Mouse (Mus musculus) forebrain, embryonic 10.5 days (tissue): ENCODE results near the gene Elane. TPM values are rescaled to one million over a fixed set of nuclear protein-coding genes. Genes with fewer than 3 reads are reported as not detected.
A peak's percentile ranks its signal among the peaks of the same experiment; 100 is the strongest.

Experiments used
- DNase-seq: peaks from one replicate; pipeline ENCODE4 v3.0.0-alpha.2; 2017; ENCODE audit warnings: low spot score; ENCODE audit errors: extremely low spot score
- H3K27ac ChIP-seq: fragments of 300-500 bp; sonication (generic); 2 replicates; pipeline ENCODE4 v1.5.1; 2016; ENCODE audit warnings: mild to moderate bottlenecking
- H3K27me3 ChIP-seq: fragments of 300-500 bp; sonication (generic); 2 replicates; pipeline ENCODE4 v1.6.1; 2016; ENCODE audit warnings: mild to moderate bottlenecking; ENCODE audit not compliant: poor library complexity, severe bottlenecking
- H3K36me3 ChIP-seq: fragments of 300-500 bp; sonication (generic); replicated peaks from 2 replicates; pipeline ENCODE4 v1.6.1; 2016; ENCODE audit warnings: mild to moderate bottlenecking, moderate library complexity
- H3K4me1 ChIP-seq: fragments of 300-500 bp; sonication (generic); 2 replicates; pipeline ENCODE4 v1.6.1; 2016
- H3K4me3 ChIP-seq: fragments of 300-500 bp; sonication (generic); 2 replicates; pipeline ENCODE4 v1.5.1; 2016; ENCODE audit warnings: mild to moderate bottlenecking, moderate library complexity
- H3K9me3 ChIP-seq: fragments of 300-500 bp; sonication (generic); 2 replicates; pipeline ENCODE4 v1.6.1; 2016; ENCODE audit warnings: mild to moderate bottlenecking, moderate library complexity
- WGBS: fragments of 180-500 bp; shearing (Covaris S2); methylation state at CpG from one replicate; pipeline ENCODE4 v1.1.7; 2016; 5-methylcytosine and 5-hydroxymethylcytosine counted together
- polyA plus RNA-seq: library from polyadenylated mRNA; unstranded; fragments of >200 nt; fragmentation: Nextera tagmentation; extraction: Ambion mirVana; gene quantifications from 2 replicates; pipeline ENCODE4 v1.2.1, GENCODE M21; 2016

Gene Elane
- polyA plus RNA-seq, 1 experiment from 2014 or later: not detected

GRCm38 (mm10) chr10:79914131-79914947 lies 28.3 kb downstream of the Elane start:
- 67% methylated on average over 11 of the region's 11 CpGs for WGBS
- peak overlapping the region; percentile 14; the same call in 1 of the 2 replicates for H3K4me3 ChIP-seq
- H3K36me3 ChIP-seq: peaks cover 30% of the 10 kb centered on the region
- no peak for DNase-seq
- H3K9me3 ChIP-seq: no peaks in the 10 kb centered on the region
- peaks cover 38% of the 10 kb centered on the region for H3K27me3 ChIP-seq
- H3K4me1 ChIP-seq: peaks cover 65% of the 10 kb centered on the region
- no peak overlapping the region for H3K27ac ChIP-seq

- H3K4me3 ChIP-seq: peak overlapping the region; percentile 83; the same call in 1 of the 2 replicates
- H3K4me1 ChIP-seq: peaks cover 68% of the 10 kb centered on the region
- no peaks in the 10 kb centered on the region for H3K9me3 ChIP-seq
- no peak overlapping the region for H3K27ac ChIP-seq
- peaks cover 30% of the 10 kb centered on the region for H3K36me3 ChIP-seq
- 73% methylated on average over 7 of the region's 7 CpGs for WGBS
- DNase-seq: no peak
- H3K27me3 ChIP-seq: peaks cover 45% of the 10 kb centered on the region
Observed at GRCm38 (mm10) chr10:79914948-79915596, 29.0 kb downstream of the Elane start.

GRCm38 (mm10) chr10:79916081-79916480 lies 30.0 kb downstream of the Elane start:
- H3K4me1 ChIP-seq: peaks cover 78% of the 10 kb centered on the region
- no peak for DNase-seq
- no peaks in the 10 kb centered on the region for H3K9me3 ChIP-seq
- peak overlapping the region; percentile 93 for H3K27ac ChIP-seq
- peaks cover 22% of the 10 kb centered on the region for H3K36me3 ChIP-seq
- 7% methylated on average over 8 of the region's 8 CpGs for WGBS
- H3K27me3 ChIP-seq: peaks cover 55% of the 10 kb centered on the region
- peak overlapping the region; percentile 83 for H3K4me3 ChIP-seq

- peak; percentile 83 for DNase-seq
- Histone ChIP-seq H3K27me3 (peaks cover 61% of the 10 kb centered on the region), H3K9me3 (no peaks in the 10 kb centered on the region), H3K27ac (peak within 1 kb of the TSS; percentile 93), H3K4me3 (peak within 1 kb of the TSS; percentile 83), H3K4me1 (peaks cover 87% of the 10 kb centered on the region), H3K36me3 (peaks cover 13% of the 10 kb centered on the region)
- WGBS: 3% methylated on average over 42 of the region's 42 CpGs
Observed at GRCm38 (mm10) chr10:79916808-79917531, 30.9 kb downstream of the Elane start, which contains the start of gene Kiss1r. TSS of gene Kiss1r (plus strand) at chr10:79916971.

GRCm38 (mm10) chr10:79917532-79918100 lies 31.6 kb downstream of the Elane start:
- Histone ChIP-seq H3K27me3 (peaks cover 68% of the 10 kb centered on the region), H3K4me1 (peaks cover 83% of the 10 kb centered on the region), H3K4me3 (peak overlapping the region; percentile 83), H3K27ac (no peak overlapping the region), H3K36me3 (peaks cover 7% of the 10 kb centered on the region), H3K9me3 (no peaks in the 10 kb centered on the region)
- 65% methylated on average over 5 of the region's 5 CpGs for WGBS
- no peak for DNase-seq

- Histone ChIP-seq H3K36me3 (no peaks in the 10 kb centered on the region; the same call in 1 of the 2 replicates), H3K9me3 (no peaks in the 10 kb centered on the region), H3K27ac (no peak overlapping the region), H3K4me1 (peaks cover 81% of the 10 kb centered on the region), H3K27me3 (peaks cover 76% of the 10 kb centered on the region), H3K4me3 (peak overlapping the region; percentile 18)
- 3% methylated on average over 35 of the region's 35 CpGs for WGBS
- no peak for DNase-seq
Observed at GRCm38 (mm10) chr10:79918231-79919078, 32.4 kb downstream of the Elane start.

GRCm38 (mm10) chr10:79919251-79919849 lies 33.3 kb downstream of the Elane start:
- no peaks in the 10 kb centered on the region for H3K9me3 ChIP-seq
- H3K27ac ChIP-seq: no peak overlapping the region
- H3K27me3 ChIP-seq: peaks cover 81% of the 10 kb centered on the region
- no peaks in the 10 kb centered on the region for H3K36me3 ChIP-seq
- no peak for DNase-seq
- H3K4me3 ChIP-seq: peak overlapping the region; percentile 18
- H3K4me1 ChIP-seq: peaks cover 72% of the 10 kb centered on the region
- WGBS: 2% methylated on average over 21 of the region's 21 CpGs

GRCm38 (mm10) chr10:79920056-79920890 lies 34.2 kb downstream of the Elane start:
- Histone ChIP-seq H3K27ac (no peak overlapping the region), H3K9me3 (no peaks in the 10 kb centered on the region), H3K4me3 (peak overlapping the region; percentile 41), H3K36me3 (no peaks in the 10 kb centered on the region), H3K27me3 (peaks cover 79% of the 10 kb centered on the region), H3K4me1 (peaks cover 63% of the 10 kb centered on the region)
- DNase-seq: no peak
- 17% methylated on average over 26 of the region's 26 CpGs for WGBS

- H3K4me1 ChIP-seq: peaks cover 63% of the 10 kb centered on the region
Observed at GRCm38 (mm10) chr10:79920958-79921535, 35.0 kb downstream of the Elane start, which contains the start of gene R3hdm4. TSS of gene R3hdm4 (minus strand) at chr10:79921208.

GRCm38 (mm10) chr10:79921572-79921971 lies 35.5 kb downstream of the Elane start:
- Histone ChIP-seq H3K4me1 (peaks cover 63% of the 10 kb centered on the region), H3K27me3 (peaks cover 85% of the 10 kb centered on the region), H3K9me3 (no peaks in the 10 kb centered on the region), H3K36me3 (no peaks in the 10 kb centered on the region), H3K4me3 (peak overlapping the region; percentile 41), H3K27ac (no peak overlapping the region)
- DNase-seq: no peak
- under 1% methylated on average over 34 of the region's 34 CpGs for WGBS

More at GRCm38 (mm10) chr10:79920958-79921535, 35.0 kb downstream of the Elane start, which contains the start of gene R3hdm4:
- Histone ChIP-seq H3K36me3 (no peaks in the 10 kb centered on the region), H3K4me3 (peak within 1 kb of the TSS; percentile 41), H3K9me3 (no peaks in the 10 kb centered on the region), H3K27ac (no peak within 1 kb of the TSS), H3K27me3 (peaks cover 82% of the 10 kb centered on the region)
- DNase-seq: no peak
- WGBS: 6% methylated on average over 41 of the region's 41 CpGs
